Mouse (Mus musculus): Measurements from ENCODE around the gene Unc5cl. TPM values are rescaled to one million over a fixed set of nuclear protein-coding genes. Genes with fewer than 3 reads are reported as not detected.
A peak's percentile ranks its signal among the peaks of the same experiment; 100 is the strongest.
"Not testable (repeated sequence)": the region's sequence is repeated elsewhere in the genome, so short reads cannot be mapped to it uniquely, and the experiment has no call there.

Unc5cl gene
- total and polyA plus RNA-seq, 2 experiments, result 0.43 TPM; not detected in 1

DNA sequence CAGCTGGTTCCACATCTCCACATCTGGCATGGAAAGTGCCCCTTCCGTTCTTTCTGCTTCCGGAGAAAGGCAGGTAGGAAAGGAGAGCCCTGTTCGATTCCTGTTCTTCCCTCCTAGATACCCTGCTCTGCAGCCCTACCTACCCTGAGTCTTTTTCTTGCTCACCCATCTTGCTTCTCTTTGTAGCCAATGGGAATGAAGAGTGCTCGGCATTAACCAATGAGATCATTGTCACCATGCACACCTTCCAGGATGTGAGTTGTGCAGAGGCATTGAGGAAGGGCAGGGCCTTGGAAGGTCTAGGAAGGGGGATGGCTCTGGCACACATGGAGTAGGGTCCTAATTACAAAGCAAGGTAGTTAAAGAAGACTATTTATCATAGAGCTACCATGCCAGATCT, 8.7 kb downstream of the Unc5cl start:
- TF ChIP-seq CTCF (IDR thresholded peaks at IDR 0.05; ENCODE audit: low read depth, low read length), result no peak
- TF ChIP-seq POLR2A (IDR thresholded peaks at IDR 0.05; ENCODE audit: extremely low read depth, insufficient read depth, low read length), result no peak
- H3K4me3 ChIP-seq (ENCODE audit: insufficient read depth, low read depth, low read length), result no peak overlapping the region
- H3K27ac ChIP-seq (replicated peaks; ENCODE audit: insufficient read depth, low read depth, low read length), result no peak overlapping the region
- 84% methylated on average over 4 of the region's 4 CpGs for WGBS
- H3K36me3 ChIP-seq (ENCODE audit: control insufficient read depth, insufficient read depth, low read length), result no peaks in the 10 kb centered on the region
- no peak for DNase-seq (ENCODE audit: extremely low read depth, low read depth, low spot score)
- no peaks in the 10 kb centered on the region for H3K27me3 ChIP-seq (ENCODE audit: control insufficient read depth, insufficient read depth, low read length)
- H3K79me2 ChIP-seq (ENCODE audit: control insufficient read depth, insufficient read depth, low read length), result no peaks in the 10 kb centered on the region
- no peaks in the 10 kb centered on the region for H3K4me1 ChIP-seq (ENCODE audit: control insufficient read depth, insufficient read depth, low read length)
- no peak overlapping the region for H3K9ac ChIP-seq (ENCODE audit: low read depth, low read length)

DNA sequence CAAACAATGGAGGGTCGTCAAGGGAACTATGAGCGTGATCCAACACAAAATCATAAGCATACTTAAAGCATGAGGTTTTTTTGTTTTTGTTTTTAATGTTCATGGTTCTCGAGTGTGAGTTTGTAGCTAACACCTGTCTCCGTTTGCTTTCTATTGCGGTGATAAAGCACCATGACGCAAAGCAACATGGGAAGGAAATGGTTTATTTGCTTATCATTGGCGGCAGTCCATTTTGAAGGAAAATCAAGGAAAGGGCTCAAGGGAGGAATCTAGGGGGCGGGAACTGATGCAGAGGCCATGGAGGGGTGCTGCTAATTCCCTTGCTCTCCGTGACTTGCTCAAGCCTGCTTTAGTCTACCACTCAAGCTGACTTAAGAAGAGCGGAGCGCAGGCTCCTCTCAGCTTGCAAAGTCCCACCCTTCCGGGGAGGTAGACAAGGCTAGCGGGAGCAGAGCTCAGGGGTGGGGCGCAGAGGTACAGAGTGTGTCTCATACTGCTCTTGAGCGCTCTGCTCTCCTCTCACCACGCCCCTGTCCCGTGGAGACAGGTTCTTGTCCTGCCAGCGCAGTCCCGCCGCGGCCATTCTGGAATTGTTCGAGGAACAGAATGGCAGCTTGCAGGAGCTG, 12.2 kb downstream of the Unc5cl start:
- no peaks in the 10 kb centered on the region for H3K36me3 ChIP-seq (ENCODE audit: control insufficient read depth, insufficient read depth, low read length)
- TF ChIP-seq CTCF (IDR thresholded peaks at IDR 0.05; ENCODE audit: low read depth, low read length), result no peak
- no peak for DNase-seq (ENCODE audit: extremely low read depth, low read depth, low spot score)
- H3K4me1 ChIP-seq (ENCODE audit: control insufficient read depth, insufficient read depth, low read length), result no peaks in the 10 kb centered on the region
- H3K9ac ChIP-seq (ENCODE audit: low read depth, low read length), result no peak overlapping the region
- no peak overlapping the region for H3K4me3 ChIP-seq (ENCODE audit: insufficient read depth, low read depth, low read length)
- H3K27me3 ChIP-seq (ENCODE audit: control insufficient read depth, insufficient read depth, low read length), result no peaks in the 10 kb centered on the region
- WGBS, result 18% methylated on average over 22 of the region's 22 CpGs
- no peak overlapping the region for H3K27ac ChIP-seq (replicated peaks; ENCODE audit: insufficient read depth, low read depth, low read length)
- H3K79me2 ChIP-seq (ENCODE audit: control insufficient read depth, insufficient read depth, low read length), result no peaks in the 10 kb centered on the region

DNA sequence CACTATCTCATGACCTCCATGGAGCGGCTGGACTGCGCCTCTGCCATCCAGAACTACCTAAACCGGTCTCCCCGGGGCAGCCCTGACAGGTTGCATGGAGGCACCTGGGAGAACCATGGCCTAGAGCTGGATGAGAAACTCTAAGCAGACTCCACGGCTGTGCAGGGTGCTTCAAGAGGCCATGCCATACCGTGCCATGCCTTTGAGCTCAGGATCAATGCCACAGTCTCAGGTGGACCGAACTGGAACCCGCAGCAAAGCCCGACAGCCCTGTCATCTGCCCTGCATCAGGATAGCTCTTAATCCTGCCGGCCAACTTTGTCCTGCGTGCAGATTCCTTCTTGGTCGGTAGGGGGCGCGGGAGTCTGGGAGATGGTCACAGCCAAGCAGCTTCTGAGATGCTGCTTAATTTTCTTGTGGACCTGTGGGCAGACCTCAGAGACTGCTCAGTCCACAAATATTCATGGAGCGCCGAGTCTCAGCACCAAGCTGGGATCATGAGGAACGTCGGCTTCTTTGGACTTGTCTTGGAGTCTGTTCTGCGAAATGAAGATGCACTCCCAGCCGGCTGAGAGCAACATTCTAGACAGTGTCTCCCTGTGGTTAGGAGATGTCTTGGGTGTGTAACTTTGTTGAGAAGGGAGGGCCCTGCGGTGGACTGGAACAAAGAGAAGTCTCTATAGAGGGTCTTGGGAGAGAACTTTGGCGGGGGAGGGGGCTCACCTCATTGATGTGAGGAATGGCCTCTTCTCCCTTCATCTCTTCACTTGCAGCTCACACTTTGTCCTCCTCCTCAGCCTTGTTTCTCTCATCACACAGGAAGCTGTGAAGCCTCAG, 12.9 kb downstream of the Unc5cl start:
- Histone ChIP-seq H3K9ac (ENCODE audit: low read depth, low read length) (no peak overlapping the region), H3K79me2 (ENCODE audit: control insufficient read depth, insufficient read depth, low read length) (no peaks in the 10 kb centered on the region), H3K36me3 (ENCODE audit: control insufficient read depth, insufficient read depth, low read length) (no peaks in the 10 kb centered on the region), H3K27ac (replicated peaks; ENCODE audit: insufficient read depth, low read depth, low read length) (no peak overlapping the region), H3K27me3 (ENCODE audit: control insufficient read depth, insufficient read depth, low read length) (no peaks in the 10 kb centered on the region), H3K4me3 (ENCODE audit: insufficient read depth, low read depth, low read length) (no peak overlapping the region), H3K4me1 (ENCODE audit: control insufficient read depth, insufficient read depth, low read length) (no peaks in the 10 kb centered on the region)
- DNase-seq (ENCODE audit: extremely low read depth, low read depth, low spot score), result peak; percentile 43
- WGBS, result 10% methylated on average over 22 of the region's 22 CpGs
- TF ChIP-seq POLR2A (IDR thresholded peaks at IDR 0.05; ENCODE audit: extremely low read depth, insufficient read depth, low read length), result no peak
- peak; percentile 94 for TF ChIP-seq CTCF (IDR thresholded peaks at IDR 0.05; ENCODE audit: low read depth, low read length)

GRCm38 (mm10) chr17:48474282-48474681, 19.6 kb downstream of the Unc5cl start:
- H3K36me3 ChIP-seq (ENCODE audit: control insufficient read depth, insufficient read depth, low read length); H3K27ac ChIP-seq (replicated peaks; ENCODE audit: insufficient read depth, low read depth, low read length); H3K4me1 ChIP-seq (ENCODE audit: control insufficient read depth, insufficient read depth, low read length); H3K4me3 ChIP-seq (ENCODE audit: insufficient read depth, low read depth, low read length); H3K27me3 ChIP-seq (ENCODE audit: control insufficient read depth, insufficient read depth, low read length); H3K9ac ChIP-seq (ENCODE audit: low read depth, low read length); H3K79me2 ChIP-seq (ENCODE audit: control insufficient read depth, insufficient read depth, low read length): not testable (repeated sequence)
- WGBS, result 69% methylated on average over 6 of the region's 6 CpGs
- peak; percentile 36 for DNase-seq (ENCODE audit: extremely low read depth, low read depth, low spot score)

- 82% methylated on average over 8 of the region's 8 CpGs for WGBS
- H3K27ac ChIP-seq (replicated peaks; ENCODE audit: insufficient read depth, low read depth, low read length), result no peak overlapping the region
- DNase-seq (ENCODE audit: extremely low read depth, low read depth, low spot score), result no peak
- no peak overlapping the region for H3K9ac ChIP-seq (ENCODE audit: low read depth, low read length)
- H3K79me2 ChIP-seq (ENCODE audit: control insufficient read depth, insufficient read depth, low read length), result no peaks in the 10 kb centered on the region
- no peaks in the 10 kb centered on the region for H3K36me3 ChIP-seq (ENCODE audit: control insufficient read depth, insufficient read depth, low read length)
- no peaks in the 10 kb centered on the region for H3K4me1 ChIP-seq (ENCODE audit: control insufficient read depth, insufficient read depth, low read length)
- H3K4me3 ChIP-seq (ENCODE audit: insufficient read depth, low read depth, low read length), result no peak overlapping the region
- no peaks in the 10 kb centered on the region for H3K27me3 ChIP-seq (ENCODE audit: control insufficient read depth, insufficient read depth, low read length)
- no peak for TF ChIP-seq POLR2A (IDR thresholded peaks at IDR 0.05; ENCODE audit: extremely low read depth, insufficient read depth, low read length)
- TF ChIP-seq CTCF (IDR thresholded peaks at IDR 0.05; ENCODE audit: low read depth, low read length), result no peak
Measured at GRCm38 (mm10) chr17:48475444-48475843, 20.7 kb downstream of the Unc5cl start.

GRCm38 (mm10) chr17:48479952-48480351, 25.3 kb downstream of the Unc5cl start:
- no peaks in the 10 kb centered on the region; the same call in 1 of the 2 replicates for H3K4me1 ChIP-seq (ENCODE audit: control insufficient read depth, insufficient read depth, low read length)
- no peak for DNase-seq (ENCODE audit: extremely low read depth, low read depth, low spot score)
- H3K27me3 ChIP-seq (ENCODE audit: control insufficient read depth, insufficient read depth, low read length), result no peaks in the 10 kb centered on the region
- no peaks in the 10 kb centered on the region for H3K79me2 ChIP-seq (ENCODE audit: control insufficient read depth, insufficient read depth, low read length)
- H3K4me3 ChIP-seq (ENCODE audit: insufficient read depth, low read depth, low read length), result no peak overlapping the region
- no peaks in the 10 kb centered on the region for H3K36me3 ChIP-seq (ENCODE audit: control insufficient read depth, insufficient read depth, low read length)
- no peak overlapping the region for H3K9ac ChIP-seq (ENCODE audit: low read depth, low read length)
- TF ChIP-seq CTCF (IDR thresholded peaks at IDR 0.05; ENCODE audit: low read depth, low read length), result no peak
- TF ChIP-seq POLR2A (IDR thresholded peaks at IDR 0.05; ENCODE audit: extremely low read depth, insufficient read depth, low read length), result no peak
- WGBS, result 87% methylated on average over 10 of the region's 10 CpGs
- H3K27ac ChIP-seq (replicated peaks; ENCODE audit: insufficient read depth, low read depth, low read length), result no peak overlapping the region

All from liver, adult 2 months (tissue).